Mouse (Mus musculus) left cerebral cortex, postnatal 14 days (tissue): ENCODE measurements around the gene Fbxo9. TPM values are rescaled to one million over a fixed set of nuclear protein-coding genes. Genes with fewer than 3 reads are reported as not detected.
A peak's percentile ranks its signal among the peaks of the same experiment; 100 is the strongest.
"Not testable (repeated sequence)": the region's sequence is repeated elsewhere in the genome, so short reads cannot be mapped to it uniquely, and the experiment has no call there.

ENCODE experiments used
- DNase-seq, 2 experiments: peaks; one replicate each; pipeline ENCODE4 v3.0.0; 2021 to 2022; ENCODE audit warnings: low spot score in 2 of 2, mixed read lengths in 1 of 2
- intact Hi-C: fragments of 180-260 bp; cut with DNase I; formaldehyde crosslinking; loops from one replicate; pipeline ENCODE4 v1.15.1; 2025
- long read RNA-seq, 2 experiments: library from polyadenylated mRNA; stranded (forward); transcript quantifications; one replicate each; pipeline ENCODE4 v2.0.0; 2021
- total RNA-seq, 2 experiments: library from RNA; stranded (reverse); gene quantifications; 2 replicates each; pipeline ENCODE4 v1.2.3; 2021

Gene Fbxo9
- total RNA-seq, result 100 to 1,000 TPM; 118 to 122 TPM
- long read RNA-seq, experiment 1, transcript Fbxo9-202 (13 exons, 2,155 nt), result major isoform, 227 of 254 reads
- long read RNA-seq, experiment 1, partial matches to known transcripts, result 4 of 254 reads
- long read RNA-seq, experiment 1, other reads (novel, unspliced or antisense), result 15 of 254 reads
- long read RNA-seq, experiment 2, transcript Fbxo9-202 (13 exons, 2,155 nt), result major isoform, 172 of 191 reads
- long read RNA-seq, experiment 2, partial matches to known transcripts, result 3 of 191 reads
- long read RNA-seq, experiment 2, other reads (novel, unspliced or antisense), result 12 of 191 reads

GRCm38 (mm10) chr9:78108796-78109239 lies at the start of gene Fbxo9, which contains the start of gene Ick:
Fbxo9 (minus strand) TSS chr9:78109065.
Ick (plus strand) TSS chr9:78109192.
- intact Hi-C loops, result no loop called here

GRCm38 (mm10) chr9:78157221-78157620 lies 48.4 kb upstream of the Fbxo9 start:
- intact Hi-C loops, result no loop called here
- no peak for DNase-seq

More at GRCm38 (mm10) chr9:78108796-78109239, at the start of gene Fbxo9, which contains the start of gene Ick:
- DNase-seq, result peak; percentile 91 to 96

- DNase-seq, result no peak
- intact Hi-C loops, result no loop called here
These were observed 45.5 kb upstream of the Fbxo9 start for GRCm38 (mm10) chr9:78154211-78154977.

- DNase-seq, result not testable (repeated sequence)
- intact Hi-C loops, result loop anchor here (2.0 kb wide), 1 partner anchor 37 kb away; no protein-coding TSS in a partner anchor
These were observed 40.9 kb upstream of the Fbxo9 start for GRCm38 (mm10) chr9:78149770-78150169.

GRCm38 (mm10) chr9:78148149-78148548 lies 39.3 kb upstream of the Fbxo9 start:
- DNase-seq, result no peak
- intact Hi-C loops, result no loop called here

GRCm38 (mm10) chr9:78146627-78147026 lies 37.8 kb upstream of the Fbxo9 start:
- intact Hi-C loops, result no loop called here
- peak; percentile 29 to 59 for DNase-seq

- peak; percentile 30 to 65 for DNase-seq
- intact Hi-C loops, result no loop called here
These were observed 37.2 kb upstream of the Fbxo9 start for GRCm38 (mm10) chr9:78146099-78146498.

- intact Hi-C loops, result no loop called here
- no peak for DNase-seq
These were observed 30.6 kb upstream of the Fbxo9 start for GRCm38 (mm10) chr9:78139463-78139862.

GRCm38 (mm10) chr9:78138044-78138676 lies 29.3 kb upstream of the Fbxo9 start:
- intact Hi-C loops, result no loop called here

GRCm38 (mm10) chr9:78135658-78136057 lies 26.8 kb upstream of the Fbxo9 start:
- DNase-seq, result no peak
- intact Hi-C loops, result no loop called here

More at GRCm38 (mm10) chr9:78138044-78138676, 29.3 kb upstream of the Fbxo9 start:
- DNase-seq, result no peak

- intact Hi-C loops, result no loop called here
- DNase-seq, result no peak
These were observed 17.8 kb upstream of the Fbxo9 start for GRCm38 (mm10) chr9:78126643-78127042.

GRCm38 (mm10) chr9:78126007-78126406 lies 17.1 kb upstream of the Fbxo9 start:
- no peak for DNase-seq

GRCm38 (mm10) chr9:78124297-78124696 lies 15.4 kb upstream of the Fbxo9 start:
- intact Hi-C loops, result no loop called here
- no peak for DNase-seq

More at GRCm38 (mm10) chr9:78126007-78126406, 17.1 kb upstream of the Fbxo9 start:
- intact Hi-C loops, result no loop called here

GRCm38 (mm10) chr9:78122939-78123712 lies 14.3 kb upstream of the Fbxo9 start:
- intact Hi-C loops, result no loop called here
- no peak for DNase-seq

- DNase-seq, result no peak
These were observed 13.1 kb upstream of the Fbxo9 start for GRCm38 (mm10) chr9:78121985-78122384.

GRCm38 (mm10) chr9:78121358-78121757 lies 12.5 kb upstream of the Fbxo9 start:
- DNase-seq, result no peak
- intact Hi-C loops, result no loop called here

More at GRCm38 (mm10) chr9:78121985-78122384, 13.1 kb upstream of the Fbxo9 start:
- intact Hi-C loops, result no loop called here

- intact Hi-C loops, result no loop called here
- no peak for DNase-seq
These were observed 8.8 kb upstream of the Fbxo9 start for GRCm38 (mm10) chr9:78117690-78118089.

- intact Hi-C loops, result no loop called here
- no peak for DNase-seq
These were observed 6.9 kb upstream of the Fbxo9 start for GRCm38 (mm10) chr9:78115746-78116145.

- peak in 1 of 2 experiments; percentile 19 for DNase-seq
- intact Hi-C loops, result loop anchor here (2.0 to 5.0 kb wide), 3 partner anchors 37 to 79 kb away; no protein-coding TSS in a partner anchor
These were observed 4.6 kb upstream of the Fbxo9 start for GRCm38 (mm10) chr9:78113538-78113885.
